In the genomic region with DNA sequence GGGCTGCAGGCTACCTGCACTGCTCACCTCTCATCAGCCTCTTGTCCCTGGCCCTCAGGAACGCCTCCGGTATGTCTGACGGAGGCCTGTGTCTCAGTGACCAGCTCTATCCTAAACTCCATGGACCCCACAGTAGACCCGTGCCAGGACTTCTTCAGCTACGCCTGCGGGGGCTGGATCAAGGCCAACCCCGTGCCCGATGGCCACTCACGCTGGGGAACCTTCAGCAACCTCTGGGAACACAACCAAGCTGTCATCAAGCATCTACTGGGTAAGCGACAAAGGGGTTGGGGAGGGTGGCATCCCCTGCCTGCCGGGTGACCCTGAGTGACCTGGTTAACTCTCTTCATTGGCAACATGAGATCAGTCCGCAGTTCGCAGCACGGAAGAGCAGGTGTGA, we compare ENCODE assay signal across 16 mouse cellular contexts.
DNase-seq lines count a peak whose midpoint lies in the region; ATAC-seq lines count a peak whose summit lies in the region.
"Had no signal": no experiment of that assay in that cellular context is flagged by ENCODE, and none has a peak within 500 bp of the region (broad histone marks: within the 10 kb centered on the region; RNA-seq: fewer than 3 reads in every experiment).

No protein-coding gene starts in this region.

- no peak overlapping the region for H3K4me3 ChIP-seq in forebrain, embryonic 10.5 days
- no peak overlapping the region for H3K4me3 ChIP-seq in forebrain, embryonic 14.5 days (ENCODE audit: low read depth, low read length)
- H3K4me3 ChIP-seq: hindbrain, embryonic 12.5 days; neural tube, embryonic 15.5 days; stomach, embryonic 15.5 days had no signal

- H3K9me3 ChIP-seq in forebrain, embryonic 10.5 days: no peaks in the 10 kb centered on the region
- no peaks in the 10 kb centered on the region for H3K9me3 ChIP-seq in forebrain, embryonic 14.5 days (replicated peaks; ENCODE audit: control insufficient read depth, low read length)
- H3K9me3 ChIP-seq: G1E; hindbrain, embryonic 12.5 days; neural tube, embryonic 15.5 days; stomach, embryonic 15.5 days had no signal

- peak overlapping the region; percentile 16; the same call in 1 of the 2 replicates for H3K27ac ChIP-seq in forebrain, embryonic 10.5 days
- no peak overlapping the region for H3K27ac ChIP-seq in forebrain, embryonic 14.5 days (ENCODE audit: low read depth, low read length)
- H3K27ac ChIP-seq: hindbrain, embryonic 12.5 days; kidney, postnatal 0 days; neural tube, embryonic 15.5 days; stomach, embryonic 15.5 days had no signal

- DNase-seq in forebrain, embryonic 10.5 days (ENCODE audit: extremely low spot score, low spot score): no peak
- no peak for DNase-seq in forebrain, embryonic 14.5 days (ENCODE audit: low spot score)
- peak; percentile 68 for DNase-seq in left cerebral cortex, postnatal 4 days
- DNase-seq in left cerebral cortex, adult 9 months (ENCODE audit: low spot score in 2 of 2): no peak
- peak; percentile 74 for DNase-seq in adrenal gland, postnatal 25 days
- DNase-seq in heart, postnatal 14 days: peak; percentile 45 to 56
- no peak for DNase-seq in embryo, embryonic 10 days (ENCODE audit: low spot score)
- DNase-seq: cerebellum, postnatal 36 days; gastrocnemius, postnatal 25 days; spleen, adult 18-20 months had no signal

- H3K36me3 ChIP-seq in forebrain, embryonic 10.5 days (replicated peaks): peaks cover 53% of the 10 kb centered on the region
- H3K36me3 ChIP-seq in forebrain, embryonic 14.5 days (ENCODE audit: control insufficient read depth, insufficient read depth, low read length): no peaks in the 10 kb centered on the region
- H3K36me3 ChIP-seq: G1E; hindbrain, embryonic 12.5 days had no signal

- no peak for ATAC-seq in forebrain, embryonic 14.5 days
- ATAC-seq: intestine, embryonic 16.5 days had no signal

- intact Hi-C loops in left cerebral cortex, postnatal 4 days (cut with DNase I): no loop called here
- intact Hi-C loops in heart, postnatal 14 days (cut with DNase I): no loop called here

- H3K9ac ChIP-seq in forebrain, embryonic 14.5 days (ENCODE audit: low read length): no peak overlapping the region
- H3K9ac ChIP-seq: hindbrain, embryonic 12.5 days; neural tube, embryonic 15.5 days; stomach, embryonic 15.5 days had no signal

- H3K4me1 ChIP-seq in forebrain, embryonic 10.5 days: peaks cover 47% of the 10 kb centered on the region
- H3K4me1 ChIP-seq in forebrain, embryonic 14.5 days (ENCODE audit: control insufficient read depth, insufficient read depth, low read length): peaks cover 10% of the 10 kb centered on the region

- 93% methylated on average over 14 of the region's 14 CpGs for WGBS in forebrain, embryonic 10.5 days
- 68% methylated on average over 14 of the region's 14 CpGs for WGBS in forebrain, embryonic 14.5 days

- peaks cover 58% of the 10 kb centered on the region for H3K27me3 ChIP-seq in forebrain, embryonic 10.5 days (ENCODE audit: poor library complexity, severe bottlenecking)
- no peaks in the 10 kb centered on the region for H3K27me3 ChIP-seq in forebrain, embryonic 14.5 days (replicated peaks; ENCODE audit: control insufficient read depth, insufficient read depth, low read length)
- H3K27me3 ChIP-seq: hindbrain, embryonic 12.5 days; neural tube, embryonic 15.5 days; stomach, embryonic 15.5 days had no signal

- no peak overlapping the region for H3K4me2 ChIP-seq in forebrain, embryonic 14.5 days (ENCODE audit: low read length)
- H3K4me2 ChIP-seq: hindbrain, embryonic 12.5 days; neural tube, embryonic 15.5 days; stomach, embryonic 15.5 days had no signal

Comparison
In these comparisons a context has a peak if more than half of its experiments do, and no peak if none do; other contexts are left out.
1. DNase-seq: peak in left cerebral cortex, postnatal 4 days (single experiment), adrenal gland, postnatal 25 days (single experiment) and heart, postnatal 14 days (2 of 2); none in forebrain, embryonic 10.5 days (single experiment), forebrain, embryonic 14.5 days (single experiment), left cerebral cortex, adult 9 months (0 of 2) and embryo, embryonic 10 days (single experiment).